Mouse (Mus musculus): Measurements from ENCODE around the gene Zfp622.
"Not testable (repeated sequence)": the region's sequence is repeated elsewhere in the genome, so short reads cannot be mapped to it uniquely, and the experiment has no call there.

- TF ChIP-seq CTCF (IDR thresholded peaks at IDR 0.05; ENCODE audit: borderline replicate concordance, insufficient read depth, low read depth, low read length); POLR2A (IDR thresholded peaks at IDR 0.05; ENCODE audit: borderline replicate concordance, insufficient read depth, low read length): not testable (repeated sequence)
Measured at GRCm38 (mm10) chr15:25999545-25999944, 15.4 kb downstream of the Zfp622 start.
